Mouse (Mus musculus) brain, embryonic 18.5 days (tissue): ENCODE data around the gene Mgll.

Experiments used
- DNase-seq: peaks from one replicate; pipeline ENCODE4 v3.0.0-alpha.2; 2012; ENCODE audit warnings: low read depth, low spot score

Gene Mgll

GRCm38 (mm10) chr6:88743601-88744291 is 19.5 kb downstream of the Mgll start:
- no peak for DNase-seq

- no peak for DNase-seq
Observed at GRCm38 (mm10) chr6:88745027-88745426, 20.8 kb downstream of the Mgll start.

- no peak for DNase-seq
Observed at GRCm38 (mm10) chr6:88746271-88746670, 22.1 kb downstream of the Mgll start.

GRCm38 (mm10) chr6:88747296-88748040 is 23.3 kb downstream of the Mgll start:
- no peak for DNase-seq

GRCm38 (mm10) chr6:88750884-88751283 is 26.7 kb downstream of the Mgll start:
- DNase-seq, result no peak

GRCm38 (mm10) chr6:88752711-88753219 is 28.6 kb downstream of the Mgll start:
- no peak for DNase-seq

GRCm38 (mm10) chr6:88753578-88753977 is 29.4 kb downstream of the Mgll start:
- no peak for DNase-seq

GRCm38 (mm10) chr6:88756992-88757391 is 32.8 kb downstream of the Mgll start:
- DNase-seq, result no peak

GRCm38 (mm10) chr6:88758074-88758473 is 33.9 kb downstream of the Mgll start:
- DNase-seq, result no peak

GRCm38 (mm10) chr6:88758568-88759522 is 34.6 kb downstream of the Mgll start:
- no peak for DNase-seq

- DNase-seq, result no peak
Observed at GRCm38 (mm10) chr6:88759793-88760453, 35.7 kb downstream of the Mgll start.

- no peak for DNase-seq
Observed at GRCm38 (mm10) chr6:88760935-88761635, 36.9 kb downstream of the Mgll start.

- no peak for DNase-seq
Observed at GRCm38 (mm10) chr6:88761684-88762439, 37.6 kb downstream of the Mgll start.

GRCm38 (mm10) chr6:88762440-88763196 is 38.4 kb downstream of the Mgll start:
- DNase-seq, result no peak

- DNase-seq, result no peak
Observed at GRCm38 (mm10) chr6:88763518-88764077, 39.4 kb downstream of the Mgll start.

- DNase-seq, result no peak
Observed at GRCm38 (mm10) chr6:88764281-88764680, 40.1 kb downstream of the Mgll start.

- no peak for DNase-seq
Observed at GRCm38 (mm10) chr6:88767740-88768139, 43.5 kb downstream of the Mgll start.

GRCm38 (mm10) chr6:88769723-88770122 is 45.5 kb downstream of the Mgll start:
- no peak for DNase-seq
